ENCODE assay signal across 7 mouse cellular contexts in the genomic region with DNA sequence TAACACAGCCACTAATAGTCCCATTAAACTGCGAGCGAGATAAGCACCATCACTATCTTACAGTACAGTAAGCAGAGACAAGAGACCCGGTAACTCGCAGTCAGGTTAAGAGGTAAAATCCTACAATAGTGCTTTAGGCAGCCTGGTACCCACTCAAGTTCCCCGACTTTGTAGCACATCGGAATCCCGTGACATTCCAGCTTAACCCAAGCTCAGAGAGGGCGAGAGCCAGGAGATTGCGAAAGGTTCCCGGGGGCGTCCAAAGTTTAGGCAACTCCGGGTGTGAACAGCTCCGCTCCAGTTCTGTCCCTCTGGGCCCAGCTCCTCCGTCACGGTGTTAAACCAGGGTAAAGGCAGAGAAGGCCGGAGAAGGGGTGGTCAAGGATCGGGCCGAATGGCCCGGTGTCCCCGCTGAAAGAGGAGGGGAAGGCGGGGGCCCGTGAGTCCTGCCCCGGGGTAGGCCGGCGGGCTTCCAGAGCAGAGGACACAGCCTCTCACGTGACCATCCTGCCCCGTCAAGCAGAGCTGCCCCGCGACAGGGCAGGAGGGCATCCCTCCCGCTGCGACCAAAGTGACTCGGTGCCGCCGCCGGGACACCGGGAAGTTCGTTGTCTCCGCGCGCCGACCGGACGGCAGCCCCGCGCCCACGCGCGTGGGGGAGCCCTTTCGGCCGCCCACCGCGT. TPM values are rescaled to one million over a fixed set of nuclear protein-coding genes. Genes with fewer than 3 reads are reported as not detected.
DNase-seq lines count a peak whose midpoint lies in the region; ATAC-seq and TF ChIP-seq lines count a peak whose summit lies in the region.

No protein-coding gene starts in this region.

- H3K4me1 ChIP-seq in heart, embryonic 14.5 days (ENCODE audit: control insufficient read depth in 2 of 2, insufficient read depth in 2 of 2, low read length in 2 of 2) = peaks cover 13 to 34% of the 10 kb centered on the region in 2 experiments

- H3K4me3 ChIP-seq in heart, embryonic 14.5 days (ENCODE audit: control insufficient read depth in 1 of 2, insufficient read depth in 1 of 2, low read depth in 1 of 2, low read length in 2 of 2) = peak overlapping the region; percentile 58 to 85

- peaks cover 13% of the 10 kb centered on the region for H3K36me3 ChIP-seq in heart, embryonic 14.5 days (ENCODE audit: control insufficient read depth, insufficient read depth, low read length)

- no peak for TF ChIP-seq POLR2A in brain, embryonic 14.5 days (IDR thresholded peaks at IDR 0.05; ENCODE audit: borderline replicate concordance, extremely low read depth, insufficient read depth, insufficient read length, poor library complexity, severe bottlenecking)

- TF ChIP-seq CTCF in brain, embryonic 14.5 days (IDR thresholded peaks at IDR 0.05; ENCODE audit: borderline replicate concordance, extremely low read depth, insufficient read depth, insufficient read length) = peak; percentile 5; the same call in 1 of the 2 replicates

- H3K9me3 ChIP-seq in heart, embryonic 14.5 days (ENCODE audit: control insufficient read depth, low read length) = no peaks in the 10 kb centered on the region

- peak overlapping the region; percentile 88 for H3K4me2 ChIP-seq in heart, embryonic 14.5 days (ENCODE audit: low read length)

- ATAC-seq in heart, embryonic 14.5 days (ENCODE audit: insufficient number of reproducible peaks, insufficient read depth, low FRiP score, low read depth) = peak; percentile 78

- no peaks in the 10 kb centered on the region for H3K27me3 ChIP-seq in heart, embryonic 14.5 days (ENCODE audit: control insufficient read depth, insufficient read depth, low read length)

- under 1% methylated on average over 52 of the region's 52 CpGs for WGBS in heart, embryonic 14.5 days

- DNase-seq in Muller cell, postnatal 12 days (ENCODE audit: inconsistent ontology term) = peak; percentile 92
- DNase-seq in brain, embryonic 14.5 days (ENCODE audit: low read depth) = peak; percentile 59
- peak; percentile 80 for DNase-seq in fibroblast of lung, adult 2 months (ENCODE audit: low read depth)
- peak; percentile 88 for DNase-seq in kidney, postnatal 14 days
- peak; percentile 83 for DNase-seq in lung, postnatal 25 days (ENCODE audit: low spot score)
- peak; percentile 20 to 45 for DNase-seq in right cerebral cortex, adult 2 months (ENCODE audit: low spot score in 2 of 2)

- peak overlapping the region; percentile 92 for H3K9ac ChIP-seq in heart, embryonic 14.5 days (ENCODE audit: low read length)

- H3K27ac ChIP-seq in heart, embryonic 14.5 days (replicated peaks in 1 of 2; ENCODE audit: control insufficient read depth in 1 of 2, insufficient read depth in 1 of 2, low read depth in 2 of 2, low read length in 2 of 2) = peak overlapping the region; percentile 63 to 90

RNA-seq across cellular contexts. Expression of a gene that starts 0.6 kb away (rescaled TPM):
- polyA plus RNA-seq in brain, embryonic 14.5 days (2012; rRNA removed) = 120 and 138 TPM in 2 replicates
- 91.6 and 98.5 TPM in 2 replicates for polyA plus RNA-seq in heart, embryonic 14.5 days (2014; fragmentation: Nextera tagmentation; extraction: Ambion mirVana)

Comparison
In these comparisons a context has a peak if more than half of its experiments do, and no peak if none do; other contexts are left out.
1. Peak in every context shown above with its lines: DNase-seq, ATAC-seq, H3K4me3 ChIP-seq and H3K27ac ChIP-seq.
2. DNase-seq: peak in every context shown above with its lines; median percentile 92 in Muller cell, postnatal 12 days; 88 in kidney, postnatal 14 days; 83 in lung, postnatal 25 days; 80 in fibroblast of lung, adult 2 months; 59 in brain, embryonic 14.5 days; 32 in right cerebral cortex, adult 2 months.